Mouse (Mus musculus) testis, adult 2 months (tissue): ENCODE measurements around the gene Kpna7.

ENCODE experiments used
- CTCF ChIP-seq: fragments of 200-500 bp; IDR thresholded peaks from 2 replicates; pipeline ENCODE4 v1.5.1; 2012; ENCODE audit warnings: low read depth, mild to moderate bottlenecking, inconsistent platforms, low read length, moderate library complexity; ENCODE audit not compliant: control insufficient read depth, insufficient read depth, insufficient replicate concordance
- POLR2A ChIP-seq: fragments of 200-500 bp; IDR thresholded peaks from 2 replicates; pipeline ENCODE4 v1.6.1; 2012; ENCODE audit warnings: low read depth, mild to moderate bottlenecking, inconsistent platforms, low read length, moderate library complexity; ENCODE audit not compliant: control insufficient read depth

DNA sequence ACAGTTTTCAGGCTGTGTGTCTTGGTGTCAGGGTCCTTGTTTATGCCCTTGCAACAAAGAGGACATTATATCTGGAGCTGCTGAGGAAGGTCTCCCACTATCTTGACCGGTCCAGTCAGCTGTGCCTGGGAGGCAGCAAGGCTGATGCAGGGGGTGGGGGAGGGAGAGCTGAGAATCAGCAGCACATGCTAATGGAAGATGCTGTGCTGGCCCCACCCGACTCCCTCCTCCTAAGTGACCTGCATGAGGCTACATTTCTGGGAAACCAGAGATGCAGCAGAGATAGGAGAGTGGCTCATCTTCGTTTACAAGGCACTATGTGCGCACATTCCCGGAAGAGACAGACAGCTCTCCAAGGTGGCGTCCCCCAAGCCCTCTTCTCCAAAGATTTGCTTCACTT, 26.6 kb upstream of the Kpna7 start:
- TF ChIP-seq CTCF (no peak), POLR2A (no peak)
